Mouse (Mus musculus): ENCODE results near the gene Nmnat2. TPM values are rescaled to one million over a fixed set of nuclear protein-coding genes. Genes with fewer than 3 reads are reported as not detected.

Nmnat2 gene
- polyA plus RNA-seq, 1 experiment from 2014 or later, result 3.8 TPM

DNA sequence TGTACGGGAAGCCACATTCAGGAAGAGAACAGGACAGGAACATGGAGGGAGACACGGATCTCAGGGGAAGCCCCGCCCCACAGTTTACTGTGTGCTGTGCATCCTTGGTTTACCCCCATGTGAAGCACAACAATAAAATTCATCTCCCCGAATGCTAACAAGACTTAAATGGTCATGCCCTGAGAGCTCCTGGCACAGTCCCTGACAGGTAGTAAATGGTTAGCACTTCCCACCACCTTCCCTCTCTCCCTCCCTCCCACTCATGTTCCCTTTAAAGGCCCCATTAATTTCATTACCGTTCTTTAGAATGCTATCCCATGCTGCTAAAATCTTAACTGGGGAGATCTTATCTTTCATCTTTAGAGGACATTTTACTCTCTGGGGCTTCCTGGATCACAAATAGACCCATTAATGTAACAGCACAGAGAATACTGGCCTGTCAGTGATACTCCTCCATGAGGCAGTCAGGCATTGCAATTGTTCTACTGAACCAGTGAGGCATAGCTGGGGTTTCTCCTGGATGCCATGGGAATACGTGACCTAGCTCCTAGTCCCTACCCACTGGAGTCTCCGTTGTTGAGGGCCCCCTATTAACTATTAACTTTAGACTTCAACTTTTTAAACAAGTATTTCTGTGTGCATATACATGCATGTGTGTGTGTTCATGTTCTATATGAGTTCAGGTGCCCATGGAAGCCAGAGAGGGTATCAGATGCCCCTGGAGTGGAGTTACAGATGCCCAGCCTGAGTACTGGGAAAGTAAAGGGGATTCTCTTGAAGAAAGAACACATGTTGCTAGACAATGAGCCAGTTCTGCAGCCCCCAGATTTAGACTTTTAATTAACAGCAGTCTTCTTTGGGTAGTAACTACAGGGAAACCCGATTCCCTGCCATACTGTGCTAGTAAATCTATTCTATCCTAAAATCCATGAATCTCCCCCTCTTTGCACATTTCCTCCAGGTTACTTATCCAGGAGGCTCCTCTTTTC is 170.8 kb downstream of the Nmnat2 start:
- no peak overlapping the region for H3K27ac ChIP-seq (ENCODE audit: low read length)

DNA sequence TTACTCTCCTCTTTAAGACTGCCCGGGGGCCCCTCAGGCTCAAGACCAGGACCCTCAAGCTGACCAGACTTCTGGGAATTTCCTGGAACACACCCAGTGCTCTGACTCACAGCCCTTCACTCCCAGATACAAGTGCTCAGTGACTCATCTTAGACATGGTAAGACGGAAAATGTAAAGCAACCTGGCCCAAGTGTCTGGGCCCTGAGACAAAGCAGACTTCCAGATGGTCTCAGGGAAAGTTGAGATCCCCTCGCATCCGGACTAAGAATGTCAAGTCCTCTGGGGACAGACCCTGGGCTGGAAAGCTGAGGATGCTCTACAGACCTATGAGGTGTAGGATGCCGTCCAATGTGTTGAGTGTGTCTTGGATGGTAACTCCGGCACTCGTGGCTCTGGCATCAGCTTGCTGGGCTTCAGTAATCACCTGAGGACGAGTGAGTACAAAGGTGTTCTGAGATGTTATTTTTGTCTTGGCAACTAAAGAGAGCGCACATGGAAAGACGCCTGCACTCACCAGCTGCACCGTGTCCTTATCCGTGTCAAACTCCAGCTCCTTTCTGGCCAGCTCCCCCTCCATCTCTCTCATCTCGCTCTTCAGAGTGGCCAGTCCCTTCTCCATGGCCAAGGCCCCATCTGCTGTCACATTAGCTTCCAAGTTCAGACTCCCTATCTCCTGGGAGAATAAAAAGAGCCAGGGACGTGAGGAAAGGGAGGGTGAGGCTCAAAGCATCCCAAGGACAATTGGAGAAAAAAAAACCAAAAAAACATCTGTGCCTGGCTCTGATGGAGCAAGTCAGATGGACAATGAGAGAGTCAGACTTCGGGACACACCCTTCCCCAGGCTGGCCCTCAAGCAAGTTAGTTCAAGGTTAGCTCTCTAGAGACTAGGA is 171.9 kb downstream of the Nmnat2 start:
- H3K4me3 ChIP-seq (ENCODE audit: low read length), result no peak overlapping the region
- 70% methylated on average over 15 of the region's 15 CpGs for WGBS
- no peak overlapping the region for H3K27ac ChIP-seq (ENCODE audit: low read length)
- H3K4me2 ChIP-seq (ENCODE audit: low read depth, low read length), result no peak overlapping the region
- no peak overlapping the region for H3K9ac ChIP-seq (ENCODE audit: low read length)
- H3K27me3 ChIP-seq (ENCODE audit: control insufficient read depth, insufficient read depth, low read depth, low read length), result no peaks in the 10 kb centered on the region
- no peaks in the 10 kb centered on the region; the same call in 1 of the 2 replicates for H3K36me3 ChIP-seq (ENCODE audit: control insufficient read depth, insufficient read depth, low read length)
- no peak for ATAC-seq (ENCODE audit: low read depth)
- no peaks in the 10 kb centered on the region for H3K9me3 ChIP-seq (ENCODE audit: control insufficient read depth, low read length)
- H3K4me1 ChIP-seq (replicated peaks; ENCODE audit: control insufficient read depth, insufficient read depth, low read length), result peaks cover 3% of the 10 kb centered on the region; the same call in 1 of the 2 replicates

More for the DNA sequence above, 170.8 kb downstream of the Nmnat2 start:
- no peak for ATAC-seq (ENCODE audit: low read depth)
- Histone ChIP-seq H3K27me3 (ENCODE audit: control insufficient read depth, insufficient read depth, low read depth, low read length) (no peaks in the 10 kb centered on the region), H3K4me3 (ENCODE audit: low read length) (no peak overlapping the region), H3K4me2 (ENCODE audit: low read depth, low read length) (no peak overlapping the region), H3K9ac (ENCODE audit: low read length) (no peak overlapping the region), H3K4me1 (replicated peaks; ENCODE audit: control insufficient read depth, insufficient read depth, low read length) (peaks cover 3% of the 10 kb centered on the region; the same call in 1 of the 2 replicates), H3K36me3 (ENCODE audit: control insufficient read depth, insufficient read depth, low read length) (no peaks in the 10 kb centered on the region; the same call in 1 of the 2 replicates), H3K9me3 (ENCODE audit: control insufficient read depth, low read length) (no peaks in the 10 kb centered on the region)
- WGBS, result 74% methylated on average over 8 of the region's 8 CpGs

DNA sequence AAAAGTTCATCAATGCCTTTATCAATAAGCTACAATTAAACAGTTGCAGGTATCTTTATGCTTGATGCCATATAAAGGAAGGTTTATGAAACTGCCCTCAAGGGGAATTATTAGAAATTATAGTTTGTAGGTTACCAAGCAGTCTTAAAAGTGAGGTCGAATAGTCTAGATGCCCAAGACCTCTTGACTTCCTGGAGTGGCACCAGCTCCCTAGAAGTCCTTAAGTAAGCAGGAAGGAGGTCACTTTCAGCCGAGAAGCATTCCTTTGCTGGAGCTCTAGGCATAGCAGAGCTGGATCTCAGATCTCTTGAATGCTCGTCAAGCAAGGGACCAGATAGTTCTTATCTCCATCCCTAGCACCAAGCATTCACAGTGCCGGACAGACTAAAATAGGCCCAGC is 172.8 kb downstream of the Nmnat2 start:
- Histone ChIP-seq H3K4me3 (ENCODE audit: low read length) (no peak overlapping the region), H3K36me3 (ENCODE audit: control insufficient read depth, insufficient read depth, low read length) (no peaks in the 10 kb centered on the region; the same call in 1 of the 2 replicates), H3K9ac (ENCODE audit: low read length) (no peak overlapping the region), H3K27me3 (ENCODE audit: control insufficient read depth, insufficient read depth, low read depth, low read length) (no peaks in the 10 kb centered on the region), H3K4me1 (replicated peaks; ENCODE audit: control insufficient read depth, insufficient read depth, low read length) (peaks cover 3% of the 10 kb centered on the region; the same call in 1 of the 2 replicates), H3K27ac (ENCODE audit: low read length) (no peak overlapping the region), H3K4me2 (ENCODE audit: low read depth, low read length) (no peak overlapping the region), H3K9me3 (ENCODE audit: control insufficient read depth, low read length) (no peaks in the 10 kb centered on the region)
- no peak for ATAC-seq (ENCODE audit: low read depth)
- WGBS, result 54% methylated on average over 4 of the region's 4 CpGs

DNA sequence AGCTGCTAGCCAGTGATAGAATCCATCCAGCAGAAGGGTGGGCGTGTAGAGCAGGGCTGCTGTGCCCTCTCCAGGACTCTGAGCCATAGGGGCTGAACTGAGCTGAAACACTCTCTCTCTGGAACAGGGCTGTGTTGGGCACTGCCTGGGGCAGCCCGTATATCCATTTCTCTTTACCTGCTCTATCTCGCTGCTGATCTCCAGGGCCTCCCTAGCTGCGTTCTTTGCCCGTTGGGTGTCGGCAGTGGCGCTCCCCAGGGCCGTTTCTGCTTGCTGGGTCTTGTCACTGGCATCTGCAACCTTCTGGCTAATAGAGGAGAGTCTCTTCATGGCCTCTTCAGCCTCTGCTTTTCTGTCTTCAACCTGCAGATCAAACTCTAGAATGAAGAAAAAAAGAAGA is 174.0 kb downstream of the Nmnat2 start:
- Histone ChIP-seq H3K4me1 (replicated peaks; ENCODE audit: control insufficient read depth, insufficient read depth, low read length) (peaks cover 7% of the 10 kb centered on the region), H3K9ac (ENCODE audit: low read length) (no peak overlapping the region)
- 72% methylated on average over 8 of the region's 8 CpGs for WGBS

DNA sequence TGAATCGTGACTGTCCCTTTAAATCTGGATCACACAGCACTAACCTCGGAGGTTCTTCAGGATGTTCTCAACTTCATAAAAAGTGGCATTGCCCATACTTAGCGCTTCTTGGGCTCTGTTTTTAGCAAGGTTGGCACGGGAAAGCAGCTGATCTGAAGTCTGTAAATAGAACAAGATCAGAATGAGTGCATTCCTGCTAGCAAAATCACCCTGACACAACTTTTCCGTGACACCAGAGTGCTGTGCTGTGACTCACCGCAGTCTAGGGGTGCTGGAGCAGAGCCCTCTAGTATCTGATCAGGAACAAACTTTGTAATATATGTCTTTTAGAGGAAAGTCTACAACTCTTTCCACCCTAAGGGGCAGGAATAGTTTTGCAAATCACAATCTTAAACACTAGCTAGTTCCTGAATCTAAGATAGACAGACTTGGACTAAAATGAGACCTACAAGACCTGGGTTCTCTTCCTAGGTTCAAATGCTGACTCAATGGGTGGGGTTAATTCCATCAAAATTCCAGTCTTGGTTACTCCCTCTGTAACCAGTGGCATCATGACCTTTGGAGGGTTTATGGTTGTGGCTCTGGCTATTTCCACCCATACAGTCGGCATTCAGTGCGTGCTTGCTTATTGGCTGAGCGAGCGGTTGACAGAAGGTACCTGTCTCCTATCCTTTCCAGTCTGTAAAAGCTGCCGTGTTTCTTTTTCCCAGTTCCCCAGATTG is 175.4 kb downstream of the Nmnat2 start:
- peaks cover 17% of the 10 kb centered on the region for H3K4me1 ChIP-seq (replicated peaks; ENCODE audit: control insufficient read depth, insufficient read depth, low read length)
- no peaks in the 10 kb centered on the region for H3K9me3 ChIP-seq (ENCODE audit: control insufficient read depth, low read length)
- no peak overlapping the region for H3K4me2 ChIP-seq (ENCODE audit: low read depth, low read length)
- no peak overlapping the region for H3K4me3 ChIP-seq (ENCODE audit: low read length)
- no peak overlapping the region for H3K9ac ChIP-seq (ENCODE audit: low read length)
- no peaks in the 10 kb centered on the region; the same call in 1 of the 2 replicates for H3K36me3 ChIP-seq (ENCODE audit: control insufficient read depth, insufficient read depth, low read length)
- no peaks in the 10 kb centered on the region for H3K27me3 ChIP-seq (ENCODE audit: control insufficient read depth, insufficient read depth, low read depth, low read length)
- WGBS, result 75% methylated on average over 11 of the region's 11 CpGs
- no peak for ATAC-seq (ENCODE audit: low read depth)
- no peak overlapping the region for H3K27ac ChIP-seq (ENCODE audit: low read length)

More for the DNA sequence above, 174.0 kb downstream of the Nmnat2 start:
- Histone ChIP-seq H3K27me3 (ENCODE audit: control insufficient read depth, insufficient read depth, low read depth, low read length) (no peaks in the 10 kb centered on the region), H3K9me3 (ENCODE audit: control insufficient read depth, low read length) (no peaks in the 10 kb centered on the region), H3K36me3 (ENCODE audit: control insufficient read depth, insufficient read depth, low read length) (no peaks in the 10 kb centered on the region; the same call in 1 of the 2 replicates), H3K4me3 (ENCODE audit: low read length) (no peak overlapping the region), H3K27ac (ENCODE audit: low read length) (no peak overlapping the region), H3K4me2 (ENCODE audit: low read depth, low read length) (no peak overlapping the region)
- ATAC-seq (ENCODE audit: low read depth), result no peak

DNA sequence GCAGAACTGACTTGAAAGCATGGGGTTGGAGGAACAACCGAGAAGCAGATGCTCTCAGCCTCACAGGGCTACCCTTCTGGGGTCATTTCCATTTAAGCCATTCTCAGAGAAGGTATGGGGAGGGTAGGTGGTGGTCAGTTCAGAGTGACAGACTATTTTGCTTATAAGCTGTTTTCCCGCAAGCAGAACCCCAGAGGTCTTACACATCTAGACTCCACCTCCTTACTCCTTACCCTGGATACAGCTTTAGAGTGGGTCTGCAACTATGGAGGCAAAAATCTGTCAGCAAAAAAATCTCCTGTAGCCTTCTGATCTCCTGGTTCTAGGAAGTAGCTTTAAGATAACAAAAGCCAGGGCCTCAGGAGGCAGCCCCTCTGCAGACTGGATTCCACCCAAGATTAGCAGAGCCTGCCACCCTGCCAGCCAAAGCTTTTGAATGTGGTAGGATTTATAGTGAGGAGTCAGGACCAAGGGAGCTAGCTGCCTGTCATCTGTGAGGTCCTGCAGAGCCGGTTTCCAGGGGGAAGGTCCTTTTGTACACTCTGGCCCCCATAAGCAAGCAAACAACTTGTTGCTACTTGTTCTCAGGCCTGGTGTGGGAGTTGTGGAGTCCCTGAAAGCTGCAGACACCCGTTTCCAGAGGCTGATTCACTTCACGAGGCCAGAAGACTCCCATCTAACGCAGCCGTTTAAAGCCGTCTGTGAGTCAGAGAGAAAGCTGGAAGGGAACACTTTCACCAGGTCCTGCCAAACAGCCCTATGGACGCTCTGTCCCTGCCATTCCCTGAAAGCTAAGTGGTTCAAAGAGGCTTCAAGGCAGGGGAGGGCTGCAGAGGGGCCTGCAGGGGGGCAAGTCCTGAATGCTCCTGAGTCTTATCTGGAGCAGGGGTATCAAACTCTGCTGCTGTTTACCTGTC is 179.3 kb downstream of the Nmnat2 start:
- Histone ChIP-seq H3K4me1 (replicated peaks; ENCODE audit: control insufficient read depth, insufficient read depth, low read length) (peaks cover 17% of the 10 kb centered on the region), H3K4me3 (ENCODE audit: low read length) (no peak overlapping the region), H3K27ac (ENCODE audit: low read length) (peak overlapping the region; percentile 89), H3K9me3 (ENCODE audit: control insufficient read depth, low read length) (no peaks in the 10 kb centered on the region), H3K36me3 (ENCODE audit: control insufficient read depth, insufficient read depth, low read length) (no peaks in the 10 kb centered on the region), H3K4me2 (ENCODE audit: low read depth, low read length) (no peak overlapping the region), H3K27me3 (ENCODE audit: control insufficient read depth, insufficient read depth, low read depth, low read length) (no peaks in the 10 kb centered on the region), H3K9ac (ENCODE audit: low read length) (peak overlapping the region; percentile 39; the same call in 1 of the 2 replicates)
- WGBS, result 22% methylated on average over 9 of the region's 9 CpGs
- ATAC-seq (ENCODE audit: low read depth), result peak; percentile 73

DNA sequence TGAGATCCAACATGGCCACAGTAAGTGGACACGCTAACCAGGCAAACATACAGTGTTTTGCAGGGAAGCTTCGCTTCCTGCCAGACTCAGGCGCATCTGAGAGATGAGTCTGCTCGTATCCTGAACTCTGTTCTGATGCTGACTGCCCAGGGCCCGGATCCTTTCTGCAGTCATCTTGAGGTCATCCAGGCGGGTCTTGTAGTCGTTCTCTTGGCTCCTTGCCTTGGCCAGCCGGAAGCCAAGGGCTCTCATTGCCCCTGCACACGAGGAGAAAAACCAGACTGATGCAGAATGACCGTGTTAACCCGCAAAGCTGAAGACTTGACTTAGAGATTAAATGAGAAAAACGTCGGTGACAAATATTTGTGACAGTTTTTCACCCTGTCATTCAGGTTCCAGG is 181.9 kb downstream of the Nmnat2 start:
- H3K4me3 ChIP-seq (ENCODE audit: low read length), result no peak overlapping the region

DNA sequence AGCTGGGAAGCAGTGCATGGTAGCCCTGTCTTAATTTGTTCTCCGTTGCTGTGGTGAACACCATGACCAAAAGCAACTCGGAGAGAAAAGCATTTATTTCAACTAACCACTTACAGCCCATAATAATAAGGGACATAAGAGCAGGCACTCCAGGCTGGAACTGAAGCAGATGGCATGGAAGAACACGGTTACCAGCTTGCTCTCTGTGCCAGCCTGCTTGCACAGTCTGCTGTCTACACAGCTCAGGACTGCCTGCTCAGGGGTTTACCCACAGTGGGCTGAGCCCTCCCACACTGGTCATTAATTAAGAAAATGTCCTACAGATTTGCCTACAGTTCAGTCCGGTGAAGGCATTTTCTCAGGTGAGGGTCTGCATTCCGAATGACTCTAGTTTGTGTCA is 183.7 kb downstream of the Nmnat2 start:
- ATAC-seq (ENCODE audit: low read depth), result no peak
- H3K36me3 ChIP-seq (ENCODE audit: control insufficient read depth, insufficient read depth, low read length), result no peaks in the 10 kb centered on the region
- H3K9me3 ChIP-seq (ENCODE audit: control insufficient read depth, low read length), result no peaks in the 10 kb centered on the region
- H3K27ac ChIP-seq (ENCODE audit: low read length), result no peak overlapping the region
- H3K4me3 ChIP-seq (ENCODE audit: low read length), result no peak overlapping the region
- H3K9ac ChIP-seq (ENCODE audit: low read length), result no peak overlapping the region
- H3K4me2 ChIP-seq (ENCODE audit: low read depth, low read length), result no peak overlapping the region
- 67% methylated on average over 5 of the region's 5 CpGs for WGBS
- H3K4me1 ChIP-seq (replicated peaks; ENCODE audit: control insufficient read depth, insufficient read depth, low read length), result peaks cover 35% of the 10 kb centered on the region
- no peaks in the 10 kb centered on the region for H3K27me3 ChIP-seq (ENCODE audit: control insufficient read depth, insufficient read depth, low read depth, low read length)

More for the DNA sequence above, 181.9 kb downstream of the Nmnat2 start:
- no peaks in the 10 kb centered on the region for H3K9me3 ChIP-seq (ENCODE audit: control insufficient read depth, low read length)
- H3K36me3 ChIP-seq (ENCODE audit: control insufficient read depth, insufficient read depth, low read length), result no peaks in the 10 kb centered on the region
- 0 out of 2 replicates have a peak overlapping the region, but pooled peaks have one; percentile 12 for H3K27ac ChIP-seq (ENCODE audit: low read length)
- H3K4me2 ChIP-seq (ENCODE audit: low read depth, low read length), result no peak overlapping the region
- H3K4me1 ChIP-seq (replicated peaks; ENCODE audit: control insufficient read depth, insufficient read depth, low read length), result peaks cover 35% of the 10 kb centered on the region
- no peak for ATAC-seq (ENCODE audit: low read depth)
- H3K9ac ChIP-seq (ENCODE audit: low read length), result no peak overlapping the region
- WGBS, result 37% methylated on average over 13 of the region's 13 CpGs
- no peaks in the 10 kb centered on the region for H3K27me3 ChIP-seq (ENCODE audit: control insufficient read depth, insufficient read depth, low read depth, low read length)
